Mouse (Mus musculus) cerebellum, adult (tissue): ENCODE results near the gene Cdk5.
"Not testable (repeated sequence)": the region's sequence is repeated elsewhere in the genome, so short reads cannot be mapped to it uniquely, and the experiment has no call there.

Source experiments
- ATAC-seq: cut with Nextera tagmentation; 2 replicates; pipeline ENCODE4 v1.9.2; 2017; ENCODE audit warnings: mild to moderate bottlenecking, moderate library complexity, mixed read lengths; ENCODE audit not compliant: insufficient number of reproducible peaks, low FRiP score, low TSS enrichment

The Cdk5 gene

DNA sequence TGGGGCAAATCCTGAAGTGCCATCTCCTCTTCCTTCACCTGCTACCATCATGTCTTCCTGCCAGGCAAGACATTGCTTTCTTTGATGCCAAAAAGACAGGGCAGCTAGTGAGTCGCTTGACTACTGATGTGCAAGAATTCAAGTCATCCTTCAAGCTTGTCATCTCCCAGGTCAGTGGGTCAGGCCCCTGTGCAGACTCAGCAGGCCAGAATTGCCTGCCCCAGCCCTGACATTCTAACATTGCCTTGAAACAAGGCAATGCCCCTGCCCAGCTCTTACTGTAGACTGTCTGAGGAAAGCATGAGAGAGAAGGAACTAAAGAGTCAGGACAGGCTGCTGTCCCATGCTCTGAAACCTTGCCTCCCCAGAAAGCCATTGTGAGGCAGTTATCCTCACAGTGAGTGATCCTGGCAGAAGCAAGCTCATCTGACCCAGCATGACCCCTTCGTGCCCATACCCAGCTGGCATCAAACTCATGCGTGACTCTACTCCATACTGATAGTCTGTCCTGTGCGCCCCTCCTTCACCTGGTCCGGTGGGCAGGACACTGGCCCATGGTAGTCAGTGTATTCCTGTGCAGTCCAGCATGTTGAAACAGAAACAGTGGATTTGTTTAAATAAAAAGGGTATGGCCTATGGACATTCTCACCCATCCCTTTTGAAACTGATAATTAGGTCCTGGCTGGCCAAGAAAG lies 22.3 kb downstream of the Cdk5 start:
- ATAC-seq, result no peak

DNA sequence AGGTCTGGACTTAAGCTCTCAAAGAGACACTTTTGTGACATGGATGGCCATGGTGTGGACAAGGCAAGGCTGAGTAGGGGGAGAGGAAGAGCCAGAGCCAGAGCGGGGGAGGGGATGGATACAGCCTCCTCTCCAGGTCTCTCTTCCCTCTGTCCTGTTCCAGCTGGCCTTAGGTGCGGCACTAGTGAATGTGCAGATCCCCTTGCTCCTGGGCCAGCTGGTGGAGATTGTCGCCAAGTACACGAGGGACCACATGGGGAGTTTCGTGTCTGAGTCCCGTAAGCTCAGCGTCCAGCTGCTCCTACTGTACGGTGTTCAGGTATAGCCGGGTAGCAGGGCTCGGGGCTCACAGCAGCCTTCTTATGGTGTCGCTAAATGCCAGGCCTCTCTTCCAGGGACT lies 23.0 kb downstream of the Cdk5 start:
- no peak for ATAC-seq

DNA sequence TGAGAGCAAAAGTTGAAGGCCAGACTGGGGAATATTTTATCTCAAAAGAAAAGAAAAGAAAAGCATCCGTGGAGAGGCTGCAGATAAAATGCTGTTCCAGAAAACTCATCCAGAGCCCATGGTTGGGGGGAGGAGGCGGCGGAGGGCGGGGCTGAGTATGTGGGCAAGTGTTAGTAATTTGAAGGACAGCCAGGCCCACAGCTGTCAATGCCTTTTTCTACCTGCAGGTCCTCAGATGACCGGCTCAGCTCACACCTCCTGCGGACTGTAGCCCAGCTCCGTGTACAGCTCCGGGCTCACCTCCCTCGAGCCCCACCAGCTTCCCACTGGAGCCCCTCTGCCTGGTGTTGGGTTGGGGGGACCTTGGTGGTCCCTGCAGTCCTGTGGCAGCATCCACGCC lies 23.6 kb downstream of the Cdk5 start:
- ATAC-seq, result no peak

DNA sequence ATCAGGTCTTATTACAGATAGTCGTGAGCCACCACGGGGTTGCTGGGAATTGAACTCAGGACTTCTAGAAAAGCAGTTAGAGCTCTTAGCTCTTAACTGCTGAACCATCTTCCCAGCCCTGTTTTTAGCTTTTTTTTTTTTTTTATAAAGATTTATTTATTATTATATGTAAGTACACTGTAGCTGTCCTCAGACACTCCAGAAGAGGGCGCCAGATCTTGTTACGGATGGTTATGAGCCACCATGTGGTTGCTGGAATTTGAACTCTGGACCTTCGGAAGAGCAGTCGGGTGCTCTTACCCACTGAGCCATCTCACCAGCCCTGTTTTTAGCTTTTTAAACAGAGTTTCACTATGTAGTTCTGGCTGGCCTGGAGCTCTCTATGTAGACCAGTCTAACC lies 27.1 kb downstream of the Cdk5 start:
- not testable (repeated sequence) for ATAC-seq

DNA sequence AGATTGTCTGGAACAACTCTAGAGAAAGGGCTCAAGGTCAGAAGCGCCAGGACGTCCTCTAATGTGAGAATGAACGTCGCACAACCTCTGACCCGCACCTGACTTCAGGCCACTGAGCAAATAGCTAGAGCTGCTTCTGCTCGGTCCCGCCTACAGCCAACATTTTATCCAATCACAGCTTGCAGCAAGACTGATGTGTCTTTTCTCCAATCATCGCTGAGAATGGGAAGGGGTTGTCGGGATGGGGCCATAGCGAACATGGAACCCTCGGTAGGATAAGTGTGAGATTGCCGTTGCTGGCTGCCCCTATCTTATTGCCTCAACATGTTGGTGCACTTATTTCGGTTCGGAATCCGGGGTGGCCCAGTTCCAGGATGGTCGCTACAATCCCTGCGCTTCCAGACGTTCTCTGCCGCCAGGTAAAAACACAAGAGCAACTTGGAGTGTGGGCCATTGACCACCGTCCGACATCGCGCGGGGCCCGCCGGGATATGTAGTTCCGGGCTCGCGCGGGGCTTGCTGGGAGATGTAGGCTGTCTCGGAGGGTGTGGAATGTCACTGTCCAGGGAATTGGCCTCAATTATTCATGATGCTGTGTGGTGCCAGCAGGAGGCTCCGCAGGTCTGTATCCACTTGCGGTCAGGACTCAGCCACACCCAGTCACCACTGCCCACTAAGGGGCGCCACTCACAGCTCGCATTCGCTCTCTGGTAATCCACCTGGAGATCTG lies 29.0 kb downstream of the Cdk5 start:
- peak; percentile 93 for ATAC-seq

DNA sequence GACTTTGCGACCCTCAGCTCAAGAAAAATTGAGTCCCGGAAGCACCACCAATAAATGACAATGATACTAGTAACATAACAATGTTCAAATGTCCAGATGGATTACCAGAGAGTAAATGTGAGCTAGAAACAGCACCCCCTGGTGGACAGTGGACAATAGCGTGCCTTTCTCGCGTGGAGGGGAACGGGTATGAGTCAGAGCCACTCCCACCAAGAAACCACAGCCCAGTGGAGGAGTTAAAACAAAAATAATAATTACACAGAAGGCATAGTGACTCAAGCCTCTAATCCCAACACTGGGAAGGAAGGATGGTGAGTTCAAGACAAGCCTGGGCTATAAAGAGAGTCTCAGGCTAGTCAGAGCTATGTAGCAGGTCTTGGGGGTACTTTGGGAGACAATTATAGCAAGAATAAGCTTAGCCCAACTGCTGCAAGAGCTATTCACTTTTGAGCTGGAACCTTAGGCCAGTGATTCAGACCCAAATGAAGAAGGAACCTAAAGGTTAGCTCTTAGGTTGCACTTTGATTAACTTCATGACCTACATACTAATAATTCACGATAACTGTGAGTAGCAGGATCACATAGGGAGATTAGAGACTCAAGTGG lies 29.8 kb downstream of the Cdk5 start, which contains the start of gene Abcb8:
Gene Abcb8, plus strand, starts transcription at position 272 of the 606 bp plus-strand sequence.
- no peak for ATAC-seq

DNA sequence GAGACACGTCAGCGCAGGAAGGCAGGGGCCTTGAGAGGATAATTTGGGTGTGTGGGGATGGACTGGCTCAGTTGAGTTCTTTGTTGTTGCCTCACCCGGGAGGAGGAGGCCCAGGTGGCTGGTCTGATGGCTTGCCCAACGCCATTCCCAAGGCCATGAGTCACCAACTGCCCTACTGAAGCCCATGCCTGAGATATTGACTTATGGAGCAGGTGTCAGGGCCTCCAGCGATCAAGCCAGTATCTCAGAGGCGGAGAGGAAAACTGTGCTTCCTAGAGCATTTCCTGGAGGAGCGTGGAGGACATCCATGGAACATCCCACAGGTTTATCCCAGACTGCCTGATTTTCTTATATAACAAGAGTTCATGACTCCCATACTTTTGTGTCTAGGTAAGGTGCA lies 30.6 kb downstream of the Cdk5 start:
- ATAC-seq, result no peak

DNA sequence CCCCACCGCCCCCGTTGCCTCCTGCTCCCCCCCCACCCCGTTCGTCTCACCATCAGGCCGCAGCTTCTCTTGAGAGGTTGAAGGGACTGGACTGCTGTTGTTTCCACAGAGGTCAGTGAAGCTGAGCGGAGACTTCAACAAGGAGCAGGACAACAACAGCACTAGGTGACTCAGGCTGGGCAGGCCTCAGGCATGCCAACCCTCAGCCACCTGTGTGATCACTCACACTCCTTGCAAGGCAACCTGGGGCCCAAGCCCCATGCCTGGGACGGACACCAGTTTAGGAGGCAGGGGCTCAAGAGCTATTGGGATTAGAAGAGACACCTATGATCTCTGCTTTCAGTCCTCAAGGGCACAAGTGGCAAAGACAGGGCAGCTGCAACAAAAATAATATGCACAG lies 31.5 kb downstream of the Cdk5 start, which contains the start of gene Atg9b:
Gene Atg9b, minus strand, starts transcription at position 280 of the 400 bp plus-strand sequence.
- ATAC-seq, result no peak

DNA sequence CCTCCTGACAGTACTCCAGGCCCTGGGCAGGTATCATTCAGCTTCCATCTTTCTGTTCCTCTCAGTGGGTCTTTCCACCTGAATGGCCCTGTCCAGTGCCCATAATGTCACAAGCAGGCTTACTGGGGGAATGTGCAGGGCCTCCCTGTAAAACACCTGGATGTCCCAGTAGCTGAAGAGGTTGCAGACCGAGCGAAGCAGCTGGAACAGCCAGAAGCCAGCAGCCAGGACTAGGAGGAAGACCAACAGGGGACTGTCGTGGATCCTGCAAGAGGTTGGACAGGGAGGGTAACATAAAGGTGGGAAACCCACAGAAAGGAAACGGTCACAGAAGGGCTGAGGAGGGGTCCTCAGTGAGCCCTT lies 33.7 kb downstream of the Cdk5 start:
- no peak for ATAC-seq

DNA sequence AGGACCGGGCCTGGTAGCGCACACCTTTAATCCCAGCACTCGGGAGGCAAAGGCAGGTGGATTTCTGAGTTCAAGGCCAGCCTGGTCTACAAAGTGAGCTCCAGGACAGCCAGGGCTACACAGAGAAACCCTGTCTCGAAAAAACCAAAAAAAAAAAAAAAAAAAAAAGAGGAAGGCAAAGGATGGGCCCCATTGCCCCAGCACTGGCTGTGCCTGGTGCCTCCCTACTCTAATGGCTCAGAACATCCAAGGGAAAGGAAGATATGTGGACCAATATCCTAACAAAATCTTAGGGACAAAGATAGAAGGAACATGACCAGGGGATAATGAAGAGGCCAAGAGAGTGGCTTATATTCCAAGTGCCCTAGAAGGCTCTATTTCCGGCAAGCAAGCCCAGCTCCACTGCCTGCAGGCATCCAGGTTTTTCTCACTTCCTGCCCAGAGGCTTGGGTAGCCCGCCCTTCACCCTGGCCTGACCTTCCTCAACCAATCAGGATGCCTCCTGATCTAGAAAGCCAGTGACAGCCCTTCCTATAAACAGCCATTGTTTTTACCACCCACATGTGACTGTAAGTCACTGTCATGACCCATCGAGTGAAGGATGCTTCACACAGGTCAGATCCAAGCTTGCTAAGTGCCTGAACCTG lies 34.2 kb downstream of the Cdk5 start:
- no peak for ATAC-seq

DNA sequence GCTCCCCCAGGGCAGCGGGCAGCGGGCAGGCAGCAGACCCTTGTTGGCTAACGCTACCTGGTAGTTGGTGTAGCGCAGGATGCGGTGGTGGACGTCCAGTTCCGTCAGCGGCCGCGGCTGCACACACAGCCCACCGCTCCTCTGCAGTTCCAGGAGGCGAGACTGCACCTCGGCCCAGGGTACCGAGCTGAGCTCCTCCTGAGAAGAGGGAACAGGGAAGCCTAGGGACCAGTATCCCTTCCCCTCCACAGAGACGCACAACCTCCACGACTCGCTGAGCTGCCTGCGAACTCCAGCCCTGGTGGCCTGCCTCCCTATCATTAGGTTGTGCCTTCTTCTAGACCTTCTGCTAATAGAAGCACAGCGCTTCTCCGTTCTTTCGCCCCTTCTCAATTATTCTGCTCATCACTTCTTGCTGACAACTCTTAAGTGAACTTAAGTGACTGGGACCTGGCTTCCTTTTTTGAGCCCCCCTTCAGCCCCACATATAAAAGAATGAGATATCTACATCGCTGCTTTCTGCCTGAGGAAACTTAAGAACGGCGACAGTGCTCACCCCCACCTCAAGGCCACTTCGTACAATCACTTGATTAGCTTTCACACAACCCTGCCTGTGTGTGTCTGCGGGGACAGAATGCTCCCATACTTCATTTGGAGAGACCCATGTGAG lies 34.9 kb downstream of the Cdk5 start:
- no peak for ATAC-seq

DNA sequence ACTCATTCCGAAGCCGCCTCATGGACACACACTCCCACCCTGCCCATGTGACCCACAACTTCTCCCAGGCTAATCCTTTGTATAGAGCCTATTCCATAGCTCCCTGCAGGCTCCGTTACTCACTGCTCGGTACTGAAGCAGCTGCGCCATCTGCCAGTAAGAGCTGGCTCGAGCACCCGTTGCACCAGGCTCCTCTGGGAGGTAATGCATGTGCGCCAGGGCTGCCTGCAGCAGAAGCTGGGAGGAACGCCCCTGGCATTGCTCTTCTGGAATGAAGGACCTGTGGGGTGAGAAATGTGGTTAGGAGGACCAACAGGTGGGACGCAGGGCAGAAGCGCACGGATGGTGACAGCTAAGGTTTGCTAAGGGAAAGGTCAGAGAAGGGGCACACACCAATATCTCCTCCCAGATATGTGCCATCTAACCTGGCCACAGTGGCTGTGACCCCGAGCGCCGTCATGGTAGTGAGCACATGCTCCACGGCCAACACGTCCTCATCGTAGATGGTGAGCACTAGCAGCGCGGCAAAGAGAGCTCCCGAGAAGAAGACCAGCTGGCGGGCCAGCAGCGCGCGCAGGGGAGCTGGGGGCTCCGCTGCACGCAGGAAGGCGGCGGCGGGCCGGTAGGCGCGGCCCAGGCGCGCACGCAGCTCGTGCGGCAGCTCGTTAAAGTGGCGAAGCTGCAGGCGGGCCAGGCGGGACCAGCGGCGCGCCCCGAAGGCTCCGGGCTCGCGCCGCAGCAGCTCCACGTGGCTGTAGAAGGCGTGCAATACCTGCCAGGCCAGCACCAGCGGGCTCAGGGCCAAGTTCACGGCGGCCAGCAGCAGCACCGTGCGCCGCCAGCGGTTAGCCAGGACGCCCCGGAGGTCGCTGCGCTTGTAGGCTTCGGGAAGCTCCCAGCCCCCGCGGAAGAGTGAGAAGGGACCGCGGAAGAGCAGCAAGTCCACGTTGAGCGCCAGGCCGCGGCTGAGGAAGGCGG lies 35.8 kb downstream of the Cdk5 start:
- no peak for ATAC-seq

DNA sequence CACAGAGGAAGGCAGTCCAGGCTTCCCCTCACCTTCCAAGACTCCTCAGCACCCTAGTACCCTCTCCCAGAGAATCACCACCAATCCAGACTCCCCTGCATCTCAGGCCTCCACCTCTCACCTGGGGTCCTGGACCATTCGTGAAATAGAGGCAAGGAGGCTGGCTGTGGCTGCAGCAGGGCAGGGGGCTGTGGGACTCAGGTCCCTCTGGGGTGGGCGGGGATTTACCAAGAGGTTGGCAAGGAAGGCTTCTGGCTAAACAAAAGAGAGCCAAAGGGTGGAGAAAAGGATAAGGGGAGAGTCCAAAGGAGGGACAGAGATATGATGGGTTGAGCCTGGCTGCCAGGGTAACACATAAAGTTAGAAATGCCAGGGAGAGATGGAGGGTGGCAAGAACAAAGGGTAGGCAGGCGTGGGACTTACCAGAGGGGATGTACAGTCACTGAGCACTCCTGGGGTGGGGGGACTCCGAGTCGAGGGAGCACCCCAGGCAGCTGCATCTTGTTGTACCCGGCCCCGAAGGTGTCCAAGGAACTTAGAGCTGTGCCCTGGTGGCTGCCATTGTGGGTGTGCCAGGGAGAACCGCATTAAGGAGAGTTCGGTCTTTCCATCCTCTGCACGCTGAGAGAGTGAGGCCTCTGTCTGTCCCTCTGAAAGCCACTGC lies 37.3 kb downstream of the Cdk5 start:
- no peak for ATAC-seq

DNA sequence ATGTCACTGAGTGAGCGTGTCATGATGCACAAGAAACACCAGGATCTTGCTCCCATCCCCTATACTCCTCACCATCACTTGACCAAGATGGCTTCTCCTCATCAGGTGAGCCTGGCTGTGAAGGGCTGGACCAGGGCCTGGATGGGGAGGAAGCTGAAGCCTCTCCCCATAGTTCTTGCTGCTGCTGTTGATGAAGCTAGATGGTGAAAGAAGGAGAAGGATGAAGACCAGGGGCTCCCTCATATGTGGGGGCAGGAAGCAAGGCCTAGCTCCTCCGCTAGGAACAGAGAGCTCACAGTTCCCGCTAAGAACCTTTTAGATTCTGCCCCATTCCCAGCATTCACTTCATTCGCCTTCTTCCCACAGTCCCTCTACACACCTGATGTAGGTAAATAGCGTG lies 38.0 kb downstream of the Cdk5 start:
- ATAC-seq, result no peak

DNA sequence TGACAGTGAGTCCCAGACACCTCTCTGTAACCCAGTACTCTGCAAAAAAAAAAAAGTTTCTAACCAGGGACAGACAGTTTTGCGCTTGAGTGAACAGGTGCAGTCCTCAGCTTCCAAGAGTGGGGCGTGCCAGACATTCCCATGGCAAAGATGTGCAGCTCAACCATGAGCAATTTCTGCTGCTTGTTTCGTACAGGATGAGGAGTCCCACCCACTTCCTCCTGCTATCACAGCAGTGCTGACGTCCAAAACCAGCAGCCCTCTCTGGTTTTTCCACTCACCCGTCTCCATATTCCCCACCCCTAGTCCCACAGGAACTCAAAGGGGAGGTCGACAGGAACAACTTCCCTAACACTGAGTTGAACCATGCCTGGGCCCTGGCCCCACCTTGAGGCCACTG lies 38.9 kb downstream of the Cdk5 start:
- ATAC-seq, result no peak

DNA sequence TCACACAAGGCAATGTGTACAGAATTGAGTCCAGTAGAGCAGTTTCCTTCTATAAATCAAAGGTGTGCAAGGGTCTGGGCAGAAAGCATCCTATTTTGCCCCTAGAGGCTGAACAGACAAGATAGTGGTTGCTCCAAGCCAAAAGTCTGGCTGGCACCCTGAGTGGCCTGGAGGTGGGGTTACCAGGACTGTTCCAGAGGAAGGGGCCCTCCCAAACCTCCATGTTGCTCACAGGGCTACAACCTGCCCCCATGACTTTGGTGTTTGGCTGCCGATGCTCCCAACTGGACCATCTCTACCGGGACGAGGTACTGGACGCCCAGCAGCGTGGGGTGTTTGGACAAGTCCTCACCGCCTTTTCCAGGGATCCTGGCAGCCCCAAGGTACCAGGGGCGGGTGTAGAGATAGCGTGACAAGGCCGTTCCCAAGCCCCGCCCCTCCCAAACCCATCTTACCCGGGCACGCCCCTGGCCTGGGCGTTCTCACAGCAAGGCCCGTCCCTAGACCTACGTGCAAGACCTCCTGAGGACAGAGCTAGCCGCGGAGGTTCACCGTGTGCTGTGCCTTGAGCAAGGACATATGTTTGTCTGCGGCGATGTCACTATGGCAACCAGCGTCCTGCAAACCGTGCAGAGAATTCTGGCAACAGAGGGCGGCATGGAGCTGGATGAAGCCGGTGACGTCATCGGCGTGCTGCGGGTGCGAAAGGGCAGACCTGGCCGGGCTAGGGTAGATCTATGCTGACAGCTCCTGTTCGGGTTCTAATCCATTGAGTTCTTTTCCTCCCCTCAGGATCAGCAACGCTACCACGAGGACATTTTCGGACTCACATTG lies 40.1 kb downstream of the Cdk5 start:
- ATAC-seq, result peak; percentile 87

DNA sequence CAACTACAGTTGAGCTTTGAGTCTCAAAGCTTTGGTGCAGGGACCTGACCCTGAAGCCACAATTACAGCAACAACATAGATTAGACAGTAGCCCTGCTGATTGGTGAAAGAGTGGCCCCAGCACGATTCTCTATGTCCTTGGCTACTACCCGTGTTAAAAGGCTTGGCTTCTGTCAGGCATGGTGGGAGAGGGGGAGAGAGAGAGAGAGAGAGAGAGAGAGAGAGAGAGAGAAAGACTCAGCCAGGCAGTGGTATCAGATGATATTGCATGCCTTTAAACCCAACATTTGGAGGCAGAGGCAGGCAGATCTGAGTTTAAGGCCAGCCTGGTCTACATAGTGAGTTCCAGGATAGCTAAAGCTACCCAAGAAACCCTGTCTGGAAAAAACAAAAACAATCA lies 41.3 kb downstream of the Cdk5 start:
- no peak for ATAC-seq

DNA sequence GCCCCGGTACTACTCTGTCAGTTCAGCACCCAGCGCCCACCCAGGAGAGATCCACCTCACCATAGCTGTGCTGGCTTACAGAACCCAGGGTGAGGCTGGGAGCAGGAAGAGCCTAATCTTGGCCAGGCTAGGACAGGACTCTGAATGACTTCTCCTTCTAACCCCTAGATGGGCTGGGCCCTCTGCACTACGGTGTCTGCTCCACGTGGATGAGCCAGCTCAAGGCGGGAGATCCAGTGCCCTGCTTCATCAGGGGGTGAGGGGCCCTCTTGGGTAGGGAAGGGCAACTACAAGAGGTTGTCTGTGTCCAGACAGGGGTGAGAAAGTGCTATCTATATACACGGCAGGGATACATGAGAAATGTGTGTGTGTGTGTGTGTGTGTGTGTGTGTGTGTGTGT lies 41.8 kb downstream of the Cdk5 start:
- no peak for ATAC-seq
